Mouse (Mus musculus): ENCODE data around the gene Eml6. TPM values are rescaled to one million over a fixed set of nuclear protein-coding genes. Genes with fewer than 3 reads are reported as not detected.

The Eml6 gene
- polyA plus RNA-seq, 1 experiment from 2014 or later = 1.4 TPM

DNA sequence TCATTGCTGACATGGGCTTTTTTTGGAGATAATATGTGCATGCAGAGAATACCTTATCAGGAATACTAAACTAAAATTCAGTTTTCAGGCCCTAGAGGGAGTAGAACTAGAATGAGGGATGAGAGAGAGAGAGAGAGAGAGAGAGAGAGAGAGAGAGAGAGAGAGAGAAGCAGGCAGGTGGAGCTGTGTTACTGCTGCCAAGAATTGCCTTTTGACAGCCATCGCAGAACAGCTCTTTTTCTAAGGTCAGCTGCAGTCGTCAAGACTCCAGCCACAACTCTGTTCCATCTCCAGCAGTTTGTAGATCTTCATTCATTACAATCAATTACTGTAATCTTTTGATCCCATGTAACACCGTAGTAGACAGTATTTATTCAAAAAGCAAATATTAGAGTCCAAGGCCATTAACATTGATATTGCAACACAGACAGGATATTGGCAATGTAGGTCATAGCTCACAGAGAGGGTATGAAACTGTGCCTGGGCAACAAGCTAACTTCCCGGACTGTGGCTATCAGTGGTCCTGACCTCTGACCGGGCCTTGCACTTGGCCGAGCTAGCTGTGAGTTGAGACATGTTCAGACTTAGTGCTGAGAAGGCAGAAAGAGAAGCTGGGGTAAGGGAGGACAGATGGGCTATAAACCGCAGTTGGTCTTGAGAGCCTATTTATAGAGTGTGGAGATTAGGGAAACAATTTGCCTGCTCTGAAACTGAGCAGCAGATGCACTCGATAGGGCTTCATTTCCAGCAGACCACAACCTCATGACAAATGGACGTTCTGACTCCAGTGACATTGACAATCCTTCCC is 217.5 kb downstream of the Eml6 start:
- Histone ChIP-seq H3K9me3 (no peaks in the 10 kb centered on the region), H3K27ac (no peak overlapping the region), H3K4me2 (no peak overlapping the region), H3K36me3 (replicated peaks) (no peaks in the 10 kb centered on the region), H3K27me3 (no peaks in the 10 kb centered on the region), H3K4me1 (no peaks in the 10 kb centered on the region), H3K9ac (no peak overlapping the region), H3K4me3 (replicated peaks) (no peak overlapping the region)
- no peak for ATAC-seq (ENCODE audit: low FRiP score)
- WGBS = 80% methylated on average over 9 of the region's 9 CpGs

DNA sequence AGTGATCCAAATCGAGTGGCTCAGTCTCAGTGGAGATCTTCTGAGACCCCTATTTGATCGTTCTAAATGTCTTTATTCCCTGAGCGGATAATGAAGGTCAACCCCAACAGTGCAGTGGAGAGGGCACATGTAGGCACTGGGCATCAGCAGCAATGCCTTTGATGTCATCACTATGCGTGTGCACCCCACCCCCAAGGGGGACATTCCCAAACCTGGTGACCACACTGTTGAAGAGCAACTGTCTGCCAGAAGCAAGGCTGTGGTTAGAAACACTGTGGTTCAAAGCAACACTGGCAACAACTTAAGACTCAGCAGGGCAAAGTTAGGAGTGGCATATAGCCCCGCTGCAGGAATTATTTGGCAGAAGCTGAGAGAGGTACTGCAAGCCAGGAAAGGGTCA is 218.5 kb downstream of the Eml6 start:
- Histone ChIP-seq H3K27me3 (no peaks in the 10 kb centered on the region), H3K4me2 (no peak overlapping the region), H3K9me3 (no peaks in the 10 kb centered on the region), H3K4me1 (no peaks in the 10 kb centered on the region), H3K36me3 (replicated peaks) (no peaks in the 10 kb centered on the region), H3K9ac (no peak overlapping the region), H3K4me3 (replicated peaks) (no peak overlapping the region), H3K27ac (no peak overlapping the region)
- no peak for ATAC-seq (ENCODE audit: low FRiP score)
- WGBS = 84% methylated on average over 5 of the region's 5 CpGs

DNA sequence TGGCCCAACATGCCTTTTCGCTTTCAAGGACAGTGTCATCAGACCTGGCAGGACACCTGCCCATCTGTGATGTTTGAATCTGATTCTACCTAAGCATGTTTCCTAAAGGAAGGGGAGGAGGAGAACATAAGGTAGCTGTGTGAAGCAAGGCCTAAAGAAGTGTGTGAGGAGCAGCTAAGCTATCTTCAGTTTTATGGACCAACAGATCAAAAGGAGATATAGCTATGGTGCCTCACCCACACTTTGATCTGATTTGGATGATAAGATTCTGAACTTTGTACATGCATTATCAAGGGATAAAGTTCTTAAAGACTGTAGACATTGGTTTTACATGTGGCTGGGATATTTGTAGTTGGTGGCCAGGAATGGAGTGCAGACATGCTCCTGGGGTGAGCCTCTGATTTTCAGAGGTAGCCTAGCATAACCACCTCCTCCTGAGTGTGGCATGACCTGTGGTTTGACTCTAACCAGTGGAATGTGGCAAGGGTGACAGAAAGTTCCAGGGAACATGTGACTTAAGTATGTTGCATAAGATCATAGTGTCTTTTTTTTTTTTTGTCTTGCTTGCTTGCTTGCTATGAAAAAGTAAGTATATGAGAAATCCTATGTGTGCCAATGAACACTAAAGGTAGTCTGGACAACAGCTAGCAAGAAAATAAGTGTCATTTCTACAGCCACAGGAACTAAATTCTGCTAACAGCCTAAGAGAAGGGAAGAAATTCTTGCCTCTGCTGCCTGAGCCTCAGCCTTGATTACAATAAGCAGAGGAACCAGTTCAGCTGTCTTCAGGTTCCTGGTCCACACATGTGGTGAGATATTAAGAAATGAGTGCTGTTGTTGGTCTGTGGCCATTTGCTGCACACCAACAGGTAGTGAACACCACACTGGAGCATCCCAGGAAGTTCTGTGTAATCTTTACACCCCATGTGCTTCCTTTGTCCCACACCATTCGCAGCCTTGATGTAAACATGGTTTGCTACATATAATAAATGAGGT is 224.1 kb downstream of the Eml6 start:
- Histone ChIP-seq H3K36me3 (replicated peaks) (no peaks in the 10 kb centered on the region), H3K4me2 (no peak overlapping the region), H3K9me3 (no peaks in the 10 kb centered on the region), H3K9ac (no peak overlapping the region), H3K4me3 (replicated peaks) (no peak overlapping the region), H3K4me1 (no peaks in the 10 kb centered on the region), H3K27me3 (no peaks in the 10 kb centered on the region), H3K27ac (no peak overlapping the region)
- no peak for ATAC-seq (ENCODE audit: low FRiP score)
- WGBS = 86% methylated on average over 2 of the region's 2 CpGs

DNA sequence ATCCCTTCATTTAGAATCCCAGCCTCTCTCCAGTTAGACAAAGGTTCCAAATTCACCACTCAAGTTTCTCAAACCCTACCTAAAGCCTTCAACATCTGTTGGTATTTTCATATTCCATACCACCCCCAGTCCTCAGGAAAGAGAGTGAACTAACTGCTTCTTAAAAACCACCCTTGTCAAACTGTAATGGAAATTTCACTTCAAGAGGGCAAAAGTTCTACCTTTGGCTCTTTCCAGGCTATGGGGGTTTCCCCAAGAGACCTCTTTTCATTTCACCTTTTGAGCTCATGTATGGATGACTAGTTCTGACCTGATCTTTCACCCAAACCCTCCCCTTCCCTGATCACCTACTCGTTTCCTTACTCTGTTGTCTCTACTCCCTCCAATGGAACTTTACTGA is 226.0 kb downstream of the Eml6 start:
- no peak overlapping the region for H3K9ac ChIP-seq
- ATAC-seq (ENCODE audit: low FRiP score) = no peak
- no peaks in the 10 kb centered on the region for H3K36me3 ChIP-seq (replicated peaks)
- H3K9me3 ChIP-seq = no peaks in the 10 kb centered on the region
- no peak overlapping the region for H3K4me3 ChIP-seq (replicated peaks)
- WGBS = 84% methylated on average over 1 of the region's 1 CpGs
- no peaks in the 10 kb centered on the region for H3K27me3 ChIP-seq
- no peak overlapping the region for H3K27ac ChIP-seq
- H3K4me2 ChIP-seq = no peak overlapping the region
- H3K4me1 ChIP-seq = no peaks in the 10 kb centered on the region

DNA sequence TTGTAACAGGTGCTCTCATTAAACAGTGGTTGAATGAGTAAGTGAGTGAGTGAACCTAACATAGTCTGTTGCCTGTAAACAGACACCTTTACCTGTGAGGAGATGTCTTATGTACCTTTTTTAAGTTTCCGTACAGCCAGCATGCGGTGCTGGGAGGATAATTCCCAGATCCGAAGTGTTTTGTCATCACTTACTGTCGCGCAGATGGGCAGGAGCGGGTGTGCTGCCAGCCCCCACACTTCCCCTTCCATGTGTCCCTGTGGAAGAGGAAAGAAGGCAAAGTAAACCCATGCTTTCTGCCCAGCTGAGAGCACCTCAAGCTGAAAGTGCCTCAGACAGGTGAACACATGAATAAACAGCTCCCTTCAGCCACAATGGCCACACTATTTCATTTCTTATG is 230.7 kb downstream of the Eml6 start:
- Histone ChIP-seq H3K4me2 (no peak overlapping the region), H3K27ac (no peak overlapping the region), H3K4me1 (no peaks in the 10 kb centered on the region), H3K27me3 (no peaks in the 10 kb centered on the region), H3K9me3 (no peaks in the 10 kb centered on the region), H3K9ac (no peak overlapping the region), H3K4me3 (replicated peaks) (no peak overlapping the region), H3K36me3 (replicated peaks) (no peaks in the 10 kb centered on the region)
- 92% methylated on average over 6 of the region's 6 CpGs for WGBS
- ATAC-seq (ENCODE audit: low FRiP score) = no peak

DNA sequence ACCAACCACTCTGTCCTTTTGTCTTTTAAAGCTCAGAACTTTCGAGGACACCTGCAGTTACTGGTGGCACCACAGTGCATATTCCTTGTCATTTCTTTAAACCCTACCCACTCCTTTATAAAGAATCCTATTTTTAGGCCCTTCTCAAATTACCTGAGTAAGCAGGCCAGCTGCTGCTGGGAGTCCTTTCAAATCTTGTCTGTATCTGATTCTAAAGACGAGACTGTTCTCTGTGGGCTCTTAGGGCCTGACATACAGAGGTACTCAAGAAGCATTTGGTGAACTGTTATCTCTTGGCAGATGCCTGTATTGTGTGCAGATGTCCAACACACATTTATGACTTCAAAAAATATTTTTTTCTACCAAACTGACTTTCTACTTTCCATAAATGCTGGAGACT is 231.4 kb downstream of the Eml6 start:
- H3K27me3 ChIP-seq = no peaks in the 10 kb centered on the region
- no peak overlapping the region for H3K4me3 ChIP-seq (replicated peaks)
- H3K9ac ChIP-seq = no peak overlapping the region
- H3K27ac ChIP-seq = no peak overlapping the region
- no peaks in the 10 kb centered on the region for H3K4me1 ChIP-seq
- WGBS = 54% methylated on average over 2 of the region's 2 CpGs
- H3K4me2 ChIP-seq = no peak overlapping the region
- H3K36me3 ChIP-seq (replicated peaks) = no peaks in the 10 kb centered on the region
- ATAC-seq (ENCODE audit: low FRiP score) = no peak
- no peaks in the 10 kb centered on the region for H3K9me3 ChIP-seq

DNA sequence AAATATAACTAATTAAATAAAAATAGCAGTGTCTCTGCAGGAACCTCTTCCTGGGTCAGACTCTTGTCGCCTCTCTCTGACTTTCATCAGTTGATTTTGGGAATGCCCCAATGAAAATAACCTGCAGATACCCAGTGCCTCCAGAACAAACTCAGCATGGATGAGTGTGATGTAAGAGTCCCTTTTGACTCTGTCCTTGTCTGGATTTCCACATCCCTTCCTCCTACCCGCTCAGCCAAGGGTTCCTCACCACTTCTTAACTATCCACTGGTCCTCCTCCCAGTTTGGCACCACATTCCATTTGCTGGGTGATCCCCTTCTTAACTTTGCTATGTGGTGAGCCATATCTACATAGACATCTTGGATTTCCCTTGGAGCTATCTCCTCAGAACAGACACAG is 235.0 kb downstream of the Eml6 start:
- no peak overlapping the region for H3K27ac ChIP-seq
- WGBS = 90% methylated on average over 2 of the region's 2 CpGs
- H3K4me3 ChIP-seq (replicated peaks) = no peak overlapping the region
- ATAC-seq (ENCODE audit: low FRiP score) = no peak
- no peaks in the 10 kb centered on the region for H3K9me3 ChIP-seq
- no peak overlapping the region for H3K4me2 ChIP-seq
- H3K36me3 ChIP-seq (replicated peaks) = no peaks in the 10 kb centered on the region
- H3K27me3 ChIP-seq = no peaks in the 10 kb centered on the region
- no peak overlapping the region for H3K9ac ChIP-seq
- H3K4me1 ChIP-seq = peaks cover 9% of the 10 kb centered on the region; the same call in 1 of the 2 replicates

DNA sequence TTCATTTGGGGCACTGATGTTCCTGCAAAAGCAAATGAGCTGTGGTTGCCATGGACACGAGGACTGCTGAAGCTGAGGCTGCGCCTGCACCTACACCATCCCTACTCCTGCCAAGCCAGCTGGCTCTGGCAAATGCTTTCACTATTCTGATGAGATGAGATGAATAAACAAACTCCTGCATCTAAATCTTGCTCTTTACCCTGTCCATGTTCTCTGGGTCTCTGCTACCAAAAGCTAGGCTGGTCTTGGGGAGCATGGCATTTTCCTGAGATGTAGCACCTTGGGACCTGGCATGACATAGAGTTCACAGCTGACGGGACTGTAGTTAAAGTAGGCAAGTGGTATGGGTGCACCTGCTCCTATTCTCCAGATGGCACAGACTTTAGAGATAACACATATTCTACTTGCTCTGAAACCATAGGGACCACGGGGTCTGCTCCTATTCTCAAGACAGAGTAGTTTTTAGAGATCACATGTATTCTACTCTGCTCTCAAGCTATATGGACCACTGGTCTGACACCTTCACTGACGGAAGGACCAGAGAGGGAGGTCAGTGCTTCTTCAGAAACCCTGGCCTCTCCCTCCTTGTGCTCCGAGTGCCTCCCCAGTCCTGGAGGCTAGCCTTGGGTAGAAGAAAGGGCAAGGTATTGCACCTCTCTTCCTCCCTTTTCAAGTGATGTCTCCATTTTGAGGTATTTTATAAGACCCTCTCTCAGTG is 236.8 kb downstream of the Eml6 start:
- peak; percentile 81; the same call in 1 of the 2 replicates for ATAC-seq (ENCODE audit: low FRiP score)
- H3K9me3 ChIP-seq = no peaks in the 10 kb centered on the region
- H3K36me3 ChIP-seq (replicated peaks) = no peaks in the 10 kb centered on the region
- no peak overlapping the region for H3K4me2 ChIP-seq
- WGBS = 70% methylated on average over 6 of the region's 6 CpGs
- peaks cover 9% of the 10 kb centered on the region; the same call in 1 of the 2 replicates for H3K4me1 ChIP-seq
- H3K9ac ChIP-seq = no peak overlapping the region
- no peak overlapping the region for H3K4me3 ChIP-seq (replicated peaks)
- H3K27me3 ChIP-seq = no peaks in the 10 kb centered on the region
- peak overlapping the region; percentile 59; the same call in 1 of the 2 replicates for H3K27ac ChIP-seq

DNA sequence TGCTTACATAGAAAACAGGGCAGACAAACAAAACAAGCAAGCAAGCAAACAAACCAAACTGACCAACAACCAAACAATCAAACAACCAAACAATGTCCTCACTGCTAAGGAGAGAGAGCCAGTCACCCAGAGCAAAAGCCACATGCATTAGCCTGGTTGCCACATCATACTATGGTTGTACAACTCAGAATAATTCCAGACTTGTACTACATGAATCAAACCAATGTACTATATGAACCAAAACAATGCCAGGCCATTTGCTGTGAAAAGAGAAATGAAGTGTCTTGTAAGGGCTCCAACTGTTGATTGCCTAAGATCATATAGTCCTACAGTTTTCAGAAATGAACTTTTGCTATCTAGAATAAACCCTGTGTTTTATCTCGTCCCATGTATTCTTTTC is 237.3 kb downstream of the Eml6 start:
- Histone ChIP-seq H3K36me3 (replicated peaks) (no peaks in the 10 kb centered on the region), H3K9ac (no peak overlapping the region), H3K4me3 (replicated peaks) (no peak overlapping the region), H3K9me3 (no peaks in the 10 kb centered on the region), H3K27me3 (no peaks in the 10 kb centered on the region), H3K27ac (no peak overlapping the region), H3K4me2 (no peak overlapping the region), H3K4me1 (peaks cover 9% of the 10 kb centered on the region; the same call in 1 of the 2 replicates)
- ATAC-seq (ENCODE audit: low FRiP score) = no peak
- WGBS = 59% methylated on average over 1 of the region's 1 CpGs

DNA sequence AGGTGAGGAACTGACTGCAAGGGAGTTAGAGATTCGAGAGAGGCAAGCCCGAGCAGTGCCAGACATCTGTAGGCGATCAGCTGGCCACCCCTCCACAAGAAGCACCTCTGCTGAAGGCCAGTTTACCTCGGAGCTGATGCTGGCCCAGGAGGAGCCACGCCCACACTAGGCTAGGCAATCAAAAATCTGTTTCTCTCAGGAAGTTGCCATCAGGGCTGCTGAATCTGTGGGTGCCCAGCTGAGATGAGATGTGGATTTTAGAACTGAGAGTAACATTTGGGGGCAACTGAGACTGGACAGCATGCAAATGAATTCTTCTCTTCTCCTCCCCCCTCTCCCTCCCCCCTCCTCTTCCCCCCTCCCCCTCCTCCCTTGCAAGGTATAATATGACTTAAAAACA is 238.4 kb downstream of the Eml6 start:
- Histone ChIP-seq H3K36me3 (replicated peaks) (no peaks in the 10 kb centered on the region), H3K9me3 (no peaks in the 10 kb centered on the region), H3K9ac (no peak overlapping the region), H3K4me3 (replicated peaks) (no peak overlapping the region), H3K4me2 (no peak overlapping the region), H3K27ac (no peak overlapping the region), H3K4me1 (peaks cover 9% of the 10 kb centered on the region; the same call in 1 of the 2 replicates), H3K27me3 (no peaks in the 10 kb centered on the region)
- WGBS = 22% methylated on average over 5 of the region's 5 CpGs
- 0 out of 2 replicates have a peak, but pooled peaks have one; percentile 20 for ATAC-seq (ENCODE audit: low FRiP score)

DNA sequence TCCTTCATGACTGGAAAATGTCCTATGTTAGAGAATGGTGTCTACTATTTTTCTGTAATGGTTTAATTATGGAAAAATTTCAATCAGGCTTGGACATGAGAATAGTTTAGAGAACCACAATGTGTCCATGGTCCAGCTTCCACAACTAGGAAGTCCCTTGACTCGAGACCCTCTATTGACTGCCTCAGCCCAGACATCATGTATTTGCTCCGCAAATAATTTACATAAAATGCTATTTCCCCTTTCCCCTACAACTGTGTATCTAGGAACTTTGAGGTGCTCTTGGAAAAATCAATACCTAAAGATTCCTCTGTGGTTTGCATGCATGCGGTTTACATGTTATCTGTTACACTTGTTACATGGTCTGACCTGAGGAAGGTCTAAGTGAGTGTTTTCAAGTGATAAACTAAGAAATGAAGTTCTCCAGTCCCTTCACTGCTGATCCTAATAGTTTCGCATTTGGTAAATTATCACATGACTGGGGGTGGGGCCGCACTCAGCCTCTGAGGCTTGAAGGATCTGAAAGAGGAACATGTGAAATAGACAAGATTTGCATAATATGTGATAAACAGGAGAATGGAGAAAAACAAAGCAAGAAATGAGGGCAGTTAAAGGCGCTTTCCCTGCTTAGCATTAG is 239.1 kb downstream of the Eml6 start:
- 84% methylated on average over 6 of the region's 6 CpGs for WGBS
- H3K27ac ChIP-seq = no peak overlapping the region
- no peaks in the 10 kb centered on the region for H3K36me3 ChIP-seq (replicated peaks)
- H3K27me3 ChIP-seq = no peaks in the 10 kb centered on the region
- H3K4me1 ChIP-seq = peaks cover 9% of the 10 kb centered on the region; the same call in 1 of the 2 replicates
- H3K9me3 ChIP-seq = no peaks in the 10 kb centered on the region
- ATAC-seq (ENCODE audit: low FRiP score) = no peak
- H3K4me2 ChIP-seq = no peak overlapping the region
- no peak overlapping the region for H3K9ac ChIP-seq
- no peak overlapping the region for H3K4me3 ChIP-seq (replicated peaks)

Data from forebrain, embryonic 12.5 days (tissue).